Mouse (Mus musculus): ENCODE data around the gene Scgb1b3.

Gene Scgb1b3

GRCm38 (mm10) chr7:31375292-31375691, at the start of gene Scgb1b3:
Gene Scgb1b3 (plus strand): TSS chr7:31375592.
- DNase-seq = no peak

- no peak for DNase-seq
Measured at GRCm38 (mm10) chr7:31362022-31362560, 13.3 kb upstream of the Scgb1b3 start, which contains the start of gene Scgb2b3. Gene Scgb2b3 (minus strand): TSS chr7:31362072.

Data from cerebellum, adult 18-20 months (tissue).